Mouse (Mus musculus) testis, adult 2 months (tissue): ENCODE measurements around the gene Tbc1d23.

Experiments
- CTCF ChIP-seq: fragments of 200-500 bp; IDR thresholded peaks from 2 replicates; pipeline ENCODE4 v1.5.1; 2012; ENCODE audit warnings: low read depth, mild to moderate bottlenecking, inconsistent platforms, low read length, moderate library complexity; ENCODE audit not compliant: control insufficient read depth, insufficient read depth, insufficient replicate concordance
- POLR2A ChIP-seq: fragments of 200-500 bp; IDR thresholded peaks from 2 replicates; pipeline ENCODE4 v1.6.1; 2012; ENCODE audit warnings: low read depth, mild to moderate bottlenecking, inconsistent platforms, low read length, moderate library complexity; ENCODE audit not compliant: control insufficient read depth

- TF ChIP-seq CTCF (no peak), POLR2A (no peak)
Measured at GRCm38 (mm10) chr16:57171161-57171560, 60.1 kb downstream of the Tbc1d23 start.
